Mouse (Mus musculus): ENCODE data around the gene Pgrmc1.
"Not testable (repeated sequence)": the region's sequence is repeated elsewhere in the genome, so short reads cannot be mapped to it uniquely, and the experiment has no call there.

Pgrmc1 gene

GRCm38 (mm10) chrX:36597707-36598389 lies at the start of gene Pgrmc1:
Pgrmc1 (plus strand) TSS chrX:36598206.
- peak; percentile 83 for DNase-seq

- no peak for DNase-seq
Observed at GRCm38 (mm10) chrX:36548798-36549197, 49.2 kb upstream of the Pgrmc1 start.

- DNase-seq = peak; percentile 5
Observed at GRCm38 (mm10) chrX:36550906-36551305, 47.1 kb upstream of the Pgrmc1 start.

GRCm38 (mm10) chrX:36551351-36551750 lies 46.7 kb upstream of the Pgrmc1 start:
- no peak for DNase-seq

- DNase-seq = peak; percentile 18
Observed at GRCm38 (mm10) chrX:36552055-36552587, 45.9 kb upstream of the Pgrmc1 start.

GRCm38 (mm10) chrX:36552715-36553114 lies 45.3 kb upstream of the Pgrmc1 start:
- no peak for DNase-seq

GRCm38 (mm10) chrX:36555196-36555595 lies 42.8 kb upstream of the Pgrmc1 start:
- not testable (repeated sequence) for DNase-seq

- DNase-seq = no peak
Observed at GRCm38 (mm10) chrX:36560170-36560569, 37.8 kb upstream of the Pgrmc1 start.

GRCm38 (mm10) chrX:36561650-36562049 lies 36.4 kb upstream of the Pgrmc1 start:
- peak; percentile 8 for DNase-seq

- DNase-seq = no peak
Observed at GRCm38 (mm10) chrX:36562079-36562478, 35.9 kb upstream of the Pgrmc1 start.

- no peak for DNase-seq
Observed at GRCm38 (mm10) chrX:36586629-36587303, 11.2 kb upstream of the Pgrmc1 start.

- DNase-seq = peak; percentile 40
Observed at GRCm38 (mm10) chrX:36587304-36588209, 10.4 kb upstream of the Pgrmc1 start.

GRCm38 (mm10) chrX:36590266-36590665 lies 7.7 kb upstream of the Pgrmc1 start:
- DNase-seq = no peak

- no peak for DNase-seq
Observed at GRCm38 (mm10) chrX:36591120-36591519, 6.9 kb upstream of the Pgrmc1 start.

- no peak for DNase-seq
Observed at GRCm38 (mm10) chrX:36591539-36591938, 6.5 kb upstream of the Pgrmc1 start.

GRCm38 (mm10) chrX:36595247-36595646 lies 2.8 kb upstream of the Pgrmc1 start:
- no peak for DNase-seq

GRCm38 (mm10) chrX:36596483-36597120 lies 1.4 kb upstream of the Pgrmc1 start:
- DNase-seq = not testable (repeated sequence)

GRCm38 (mm10) chrX:36598390-36598810 lies 394 bp downstream of the Pgrmc1 start:
- no peak for DNase-seq

- peak; percentile 19 for DNase-seq
Observed at GRCm38 (mm10) chrX:36598861-36599344, 897 bp downstream of the Pgrmc1 start.

- DNase-seq = no peak
Observed at GRCm38 (mm10) chrX:36599656-36600055, 1.6 kb downstream of the Pgrmc1 start.

- no peak for DNase-seq
Observed at GRCm38 (mm10) chrX:36600066-36600465, 2.1 kb downstream of the Pgrmc1 start.

GRCm38 (mm10) chrX:36602926-36603325 lies 4.9 kb downstream of the Pgrmc1 start:
- no peak for DNase-seq
